Mouse (Mus musculus): ENCODE results near the gene Prima1. TPM values are rescaled to one million over a fixed set of nuclear protein-coding genes. Genes with fewer than 3 reads are reported as not detected.

Gene Prima1
- polyA plus RNA-seq, 2 experiments: 0.48 to 1.6 TPM

- 34% methylated on average over 10 of the region's 10 CpGs for WGBS
- no peaks in the 10 kb centered on the region for H3K9me3 ChIP-seq (ENCODE audit: control insufficient read depth, low read length)
- no peak overlapping the region for H3K4me3 ChIP-seq (replicated peaks; ENCODE audit: low read length)
- TF ChIP-seq POLR2A (IDR thresholded peaks at IDR 0.05; ENCODE audit: borderline replicate concordance, extremely low read depth, insufficient read depth, insufficient read length): no peak
- no peak overlapping the region for H3K9ac ChIP-seq (ENCODE audit: low read depth, low read length, severe bottlenecking)
- H3K27ac ChIP-seq (replicated peaks; ENCODE audit: low read depth, low read length): no peak overlapping the region
- ATAC-seq (ENCODE audit: low FRiP score, low read depth): no peak
- DNase-seq (ENCODE audit: low spot score): no peak
- H3K27me3 ChIP-seq (ENCODE audit: control insufficient read depth, insufficient read depth, low read length): no peaks in the 10 kb centered on the region
- H3K4me2 ChIP-seq (replicated peaks; ENCODE audit: low read depth, low read length, severe bottlenecking): no peak overlapping the region
- H3K4me1 ChIP-seq (ENCODE audit: control insufficient read depth, insufficient read depth, low read length): peaks cover 5% of the 10 kb centered on the region
- H3K36me3 ChIP-seq (ENCODE audit: control insufficient read depth, insufficient read depth, low read length): no peaks in the 10 kb centered on the region
Observed at GRCm38 (mm10) chr12:103214270-103214669, 27.7 kb downstream of the Prima1 start.

GRCm38 (mm10) chr12:103213591-103213990, 28.4 kb downstream of the Prima1 start:
- Histone ChIP-seq H3K4me1 (ENCODE audit: control insufficient read depth, insufficient read depth, low read length) (peaks cover 5% of the 10 kb centered on the region), H3K4me2 (replicated peaks; ENCODE audit: low read depth, low read length, severe bottlenecking) (no peak overlapping the region), H3K36me3 (ENCODE audit: control insufficient read depth, insufficient read depth, low read length) (no peaks in the 10 kb centered on the region), H3K4me3 (replicated peaks; ENCODE audit: low read length) (no peak overlapping the region), H3K27me3 (ENCODE audit: control insufficient read depth, insufficient read depth, low read length) (no peaks in the 10 kb centered on the region), H3K9me3 (ENCODE audit: control insufficient read depth, low read length) (no peaks in the 10 kb centered on the region), H3K27ac (replicated peaks; ENCODE audit: low read depth, low read length) (no peak overlapping the region), H3K9ac (ENCODE audit: low read depth, low read length, severe bottlenecking) (no peak overlapping the region)
- no peak for DNase-seq (ENCODE audit: low spot score)
- TF ChIP-seq POLR2A (IDR thresholded peaks at IDR 0.05; ENCODE audit: borderline replicate concordance, extremely low read depth, insufficient read depth, insufficient read length): no peak
- ATAC-seq (ENCODE audit: low FRiP score, low read depth): 0 out of 2 replicates have a peak, but pooled peaks have one; percentile 42
- WGBS: 88% methylated on average over 2 of the region's 2 CpGs

GRCm38 (mm10) chr12:103211078-103211477, 30.9 kb downstream of the Prima1 start:
- no peak for ATAC-seq (ENCODE audit: low FRiP score, low read depth)
- H3K27ac ChIP-seq (replicated peaks; ENCODE audit: low read depth, low read length): no peak overlapping the region
- H3K4me1 ChIP-seq (ENCODE audit: control insufficient read depth, insufficient read depth, low read length): peaks cover 5% of the 10 kb centered on the region
- no peak for TF ChIP-seq POLR2A (IDR thresholded peaks at IDR 0.05; ENCODE audit: borderline replicate concordance, extremely low read depth, insufficient read depth, insufficient read length)
- H3K4me2 ChIP-seq (replicated peaks; ENCODE audit: low read depth, low read length, severe bottlenecking): no peak overlapping the region
- WGBS: 79% methylated on average over 5 of the region's 5 CpGs
- no peaks in the 10 kb centered on the region for H3K27me3 ChIP-seq (ENCODE audit: control insufficient read depth, insufficient read depth, low read length)
- no peak overlapping the region for H3K9ac ChIP-seq (ENCODE audit: low read depth, low read length, severe bottlenecking)
- H3K4me3 ChIP-seq (replicated peaks; ENCODE audit: low read length): no peak overlapping the region
- no peak for DNase-seq (ENCODE audit: low spot score)
- no peaks in the 10 kb centered on the region for H3K36me3 ChIP-seq (ENCODE audit: control insufficient read depth, insufficient read depth, low read length)
- H3K9me3 ChIP-seq (ENCODE audit: control insufficient read depth, low read length): no peaks in the 10 kb centered on the region

- no peaks in the 10 kb centered on the region for H3K9me3 ChIP-seq (ENCODE audit: control insufficient read depth, low read length)
- no peaks in the 10 kb centered on the region for H3K36me3 ChIP-seq (ENCODE audit: control insufficient read depth, insufficient read depth, low read length)
- 88% methylated on average over 7 of the region's 7 CpGs for WGBS
- H3K4me2 ChIP-seq (replicated peaks; ENCODE audit: low read depth, low read length, severe bottlenecking): no peak overlapping the region
- DNase-seq (ENCODE audit: low spot score) (no peak), ATAC-seq (ENCODE audit: low FRiP score, low read depth) (no peak)
- H3K27ac ChIP-seq (replicated peaks; ENCODE audit: low read depth, low read length): no peak overlapping the region
- no peak for TF ChIP-seq POLR2A (IDR thresholded peaks at IDR 0.05; ENCODE audit: borderline replicate concordance, extremely low read depth, insufficient read depth, insufficient read length)
- peaks cover 5% of the 10 kb centered on the region for H3K4me1 ChIP-seq (ENCODE audit: control insufficient read depth, insufficient read depth, low read length)
- no peaks in the 10 kb centered on the region for H3K27me3 ChIP-seq (ENCODE audit: control insufficient read depth, insufficient read depth, low read length)
- H3K9ac ChIP-seq (ENCODE audit: low read depth, low read length, severe bottlenecking): no peak overlapping the region
- no peak overlapping the region for H3K4me3 ChIP-seq (replicated peaks; ENCODE audit: low read length)
Observed at GRCm38 (mm10) chr12:103209581-103209980, 32.4 kb downstream of the Prima1 start.

GRCm38 (mm10) chr12:103205561-103205960, 36.4 kb downstream of the Prima1 start:
- H3K9ac ChIP-seq (ENCODE audit: low read depth, low read length, severe bottlenecking): no peak overlapping the region
- H3K4me1 ChIP-seq (ENCODE audit: control insufficient read depth, insufficient read depth, low read length): peaks cover 8% of the 10 kb centered on the region; the same call in 1 of the 2 replicates
- H3K9me3 ChIP-seq (ENCODE audit: control insufficient read depth, low read length): no peaks in the 10 kb centered on the region
- 65% methylated on average over 7 of the region's 7 CpGs for WGBS
- no peaks in the 10 kb centered on the region for H3K27me3 ChIP-seq (ENCODE audit: control insufficient read depth, insufficient read depth, low read length)
- DNase-seq (ENCODE audit: low spot score): no peak
- no peak overlapping the region for H3K27ac ChIP-seq (replicated peaks; ENCODE audit: low read depth, low read length)
- H3K4me2 ChIP-seq (replicated peaks; ENCODE audit: low read depth, low read length, severe bottlenecking): no peak overlapping the region
- no peak for ATAC-seq (ENCODE audit: low FRiP score, low read depth)
- no peaks in the 10 kb centered on the region for H3K36me3 ChIP-seq (ENCODE audit: control insufficient read depth, insufficient read depth, low read length)
- no peak overlapping the region for H3K4me3 ChIP-seq (replicated peaks; ENCODE audit: low read length)
- TF ChIP-seq POLR2A (IDR thresholded peaks at IDR 0.05; ENCODE audit: borderline replicate concordance, extremely low read depth, insufficient read depth, insufficient read length): no peak
